Mouse (Mus musculus): ENCODE measurements around the gene Aldh1l2. TPM values are rescaled to one million over a fixed set of nuclear protein-coding genes. Genes with fewer than 3 reads are reported as not detected.

The Aldh1l2 gene
- not detected for total RNA-seq (2023)

GRCm38 (mm10) chr10:83533910-83534283 lies at the start of gene Aldh1l2:
Gene Aldh1l2, minus strand, starts transcription at chr10:83534140.

GRCm38 (mm10) chr10:83543439-83544102 lies 9.6 kb upstream of the Aldh1l2 start, which contains the start of gene Washc4:
Gene Washc4, plus strand, starts transcription at chr10:83543752.

Other genes starting within 250 kb of the Aldh1l2 start
- 1 to 10 TPM; 1.0 to 2.4 TPM for gene Slc41a2, start 196.3 kb downstream of the Aldh1l2 start, total RNA-seq (2023)
- under 1 TPM; 0.71 to 0.82 TPM for gene D10Wsu102e, start 173.9 kb downstream of the Aldh1l2 start, total RNA-seq (2023)
- 10 to 100 TPM; 37.8 to 40.0 TPM for gene Washc4, start 9.6 kb upstream of the Aldh1l2 start, total RNA-seq (2023)
- gene Appl2, start 114.6 kb upstream of the Aldh1l2 start, total RNA-seq (2023): 10 to 100 TPM; 50.7 to 52.6 TPM
- gene 1500009L16Rik, start 188.7 kb upstream of the Aldh1l2 start, total RNA-seq (2023): not detected

All from monocyte, adult 59 days (primary cell).